Mouse (Mus musculus) bone marrow, adult 2 months (tissue): ENCODE data around the gene E130116L18Rik. TPM values are rescaled to one million over a fixed set of nuclear protein-coding genes. Genes with fewer than 3 reads are reported as not detected.

Experiments
- polyA plus RNA-seq: library from polyadenylated mRNA; stranded (reverse); fragments of >200 nt; gene quantifications from 2 replicates; pipeline ENCODE4 v1.2.4, GENCODE M21; 2011; ENCODE audit warnings: low replicate concordance; ENCODE audit not compliant: missing spikeins, insufficient read depth, insufficient read length

Gene E130116L18Rik
- polyA plus RNA-seq, 1 experiment: not detected

Other genes starting within 250 kb of the E130116L18Rik start
- 8.9 and 13.7 TPM in 2 replicates for gene Prkag2, start 122.5 kb downstream of the E130116L18Rik start, polyA plus RNA-seq
- gene Galntl5, start 41.7 kb downstream of the E130116L18Rik start, polyA plus RNA-seq: not detected in 2 replicates
- 3.1 and 9.1 TPM in 2 replicates for gene Galnt11, start 1.2 kb downstream of the E130116L18Rik start, polyA plus RNA-seq